Mouse (Mus musculus): ENCODE data around the gene Hpcal4. TPM values are rescaled to one million over a fixed set of nuclear protein-coding genes. Genes with fewer than 3 reads are reported as not detected.

The Hpcal4 gene
- total RNA-seq, 2 experiments from 2014 or later = not detected

DNA sequence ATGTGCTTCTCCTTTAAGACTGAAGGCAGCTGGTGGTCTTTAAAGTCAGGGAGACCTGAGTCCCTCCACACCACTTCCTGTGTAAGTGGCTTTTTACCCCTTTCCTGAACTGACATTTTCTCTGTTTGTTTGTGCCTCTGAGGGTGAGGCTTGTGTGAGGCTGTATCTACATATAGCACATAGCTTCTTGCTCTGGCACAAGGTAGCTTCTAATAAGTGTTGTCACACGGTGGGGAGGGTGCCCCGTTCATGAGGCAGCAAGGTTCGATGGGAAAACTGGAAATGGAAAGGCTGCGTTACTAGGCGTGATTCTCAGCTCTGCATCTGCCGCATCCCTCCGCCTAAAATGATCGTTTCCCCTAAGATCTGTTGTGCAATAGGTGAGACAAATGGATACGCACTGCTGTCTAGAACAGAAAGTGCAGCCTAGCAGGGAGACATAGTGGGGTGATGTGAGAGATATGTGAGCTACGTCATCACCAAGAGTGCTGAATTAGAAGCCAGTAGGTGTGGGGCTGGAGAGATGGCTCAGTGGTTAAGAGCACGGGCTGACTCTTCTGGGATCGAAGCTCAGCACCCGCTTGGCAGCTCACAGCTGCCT lies 53.5 kb downstream of the Hpcal4 start:
- ATAC-seq (replicated peaks; ENCODE audit: low FRiP score, poor library complexity, severe bottlenecking) = no peak

DNA sequence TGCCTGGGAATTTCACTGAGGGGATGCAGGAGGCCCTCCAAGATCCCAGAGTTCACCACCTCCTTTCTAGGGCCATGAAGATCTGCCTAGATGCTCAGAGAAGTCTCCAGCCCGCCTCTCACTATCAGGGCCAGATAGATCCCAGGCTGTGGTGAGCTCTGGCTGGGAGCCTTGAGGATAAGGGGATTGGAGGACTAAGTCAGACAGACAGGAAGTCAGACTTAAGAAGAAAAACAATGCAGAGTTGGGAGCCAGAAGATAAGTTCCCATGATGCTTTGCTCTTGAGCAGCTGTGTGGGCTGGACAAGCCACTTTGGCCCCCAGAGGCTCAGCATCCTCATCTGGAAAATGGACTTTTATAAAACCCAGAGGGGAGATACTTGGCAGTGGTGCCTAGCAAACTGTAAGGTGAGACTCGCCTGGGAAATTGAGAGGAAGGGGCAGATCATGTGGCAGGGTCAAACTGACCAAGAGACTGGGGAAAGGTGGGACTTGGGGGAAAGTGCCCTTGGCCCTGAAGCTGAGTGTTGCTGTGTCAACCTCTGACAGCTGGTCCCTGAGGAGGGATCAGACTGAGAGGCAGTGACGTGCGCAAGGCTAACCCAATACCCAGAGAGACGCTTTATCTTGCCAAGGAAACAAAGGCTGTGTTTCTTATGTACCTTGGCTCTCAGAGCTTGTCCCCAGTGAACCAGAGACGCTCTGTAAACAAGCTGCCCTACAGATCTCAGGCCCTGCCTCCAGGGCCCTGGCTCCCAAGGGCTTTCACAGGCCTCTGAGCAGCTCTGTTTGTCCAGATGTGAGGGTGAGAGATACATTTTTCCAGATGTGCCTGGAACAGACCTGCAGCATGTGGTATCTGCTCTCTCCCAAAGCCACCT lies 54.6 kb downstream of the Hpcal4 start:
- ATAC-seq (replicated peaks; ENCODE audit: low FRiP score, poor library complexity, severe bottlenecking) = no peak

DNA sequence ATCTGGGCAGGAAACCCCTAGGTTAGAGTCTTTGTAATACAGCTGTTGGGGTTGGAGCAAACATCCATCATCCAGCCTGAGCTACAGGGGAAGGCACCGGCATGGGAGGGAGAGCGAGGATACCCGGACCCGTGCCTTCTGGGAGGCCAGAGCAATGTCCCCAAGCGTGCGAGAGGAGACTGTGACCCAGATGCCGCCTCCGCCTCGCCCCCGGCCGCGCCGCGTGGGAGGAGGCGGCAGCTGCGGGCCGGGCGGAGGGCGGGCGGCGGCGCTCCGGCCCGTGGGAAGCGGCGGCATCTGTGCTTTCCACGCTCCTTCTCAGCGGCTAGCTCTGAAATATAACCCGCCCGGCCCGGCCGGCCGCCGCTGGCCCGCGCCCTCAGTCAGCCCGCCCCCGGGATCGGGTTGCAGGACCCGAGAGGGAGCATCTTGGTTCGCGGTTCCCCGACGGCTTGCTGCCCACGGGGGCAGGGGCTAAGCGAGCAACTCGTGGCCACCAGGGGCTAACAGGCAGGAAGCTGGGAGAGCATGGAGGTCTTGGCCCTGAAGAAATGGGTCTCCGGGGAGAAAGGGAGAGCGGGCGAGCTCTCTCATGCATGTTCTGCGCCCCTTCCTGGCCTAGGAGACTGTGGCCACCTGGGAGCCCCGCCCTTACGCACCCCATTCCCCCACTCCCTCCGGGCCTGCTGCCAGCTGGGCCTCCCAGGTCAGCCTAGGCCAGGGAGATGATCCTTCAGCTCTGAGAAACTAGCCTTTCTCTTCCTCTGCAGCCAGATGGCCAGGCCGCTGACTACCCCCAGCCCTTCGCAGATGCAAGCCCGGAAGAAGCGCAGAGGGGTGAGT lies 56.6 kb downstream of the Hpcal4 start:
- no peak for ATAC-seq (replicated peaks; ENCODE audit: low FRiP score, poor library complexity, severe bottlenecking)

Other genes starting within 250 kb of the Hpcal4 start
- not detected in 2 replicates for gene Mfsd2a, start 222.0 kb upstream of the Hpcal4 start, total RNA-seq (2015; ENCODE audit: low replicate concordance)
- not detected in 2 replicates for gene Mfsd2a, start 222.0 kb upstream of the Hpcal4 start, total RNA-seq (2017; ENCODE audit: low replicate concordance)
- gene Mycl, start 187.6 kb upstream of the Hpcal4 start, total RNA-seq (2015; ENCODE audit: low replicate concordance) = 1.7 TPM in 1 of 2 replicates, not detected in the other
- 0.56 and 2.5 TPM in 2 replicates for gene Mycl, start 187.6 kb upstream of the Hpcal4 start, total RNA-seq (2017; ENCODE audit: low replicate concordance)
- gene Trit1, start 166.6 kb upstream of the Hpcal4 start, total RNA-seq (2015; ENCODE audit: low replicate concordance) = 3.5 and 5.0 TPM in 2 replicates
- gene Trit1, start 166.6 kb upstream of the Hpcal4 start, total RNA-seq (2017; ENCODE audit: low replicate concordance) = 2.0 and 3.2 TPM in 2 replicates
- gene Bmp8b, start 78.1 kb upstream of the Hpcal4 start, total RNA-seq (2015; ENCODE audit: low replicate concordance) = 0.19 TPM in 1 of 2 replicates, not detected in the other
- gene Bmp8b, start 78.1 kb upstream of the Hpcal4 start, total RNA-seq (2017; ENCODE audit: low replicate concordance) = 0.28 TPM in 1 of 2 replicates, not detected in the other
- gene Oxct2b, start 67.0 kb upstream of the Hpcal4 start, total RNA-seq (2015; ENCODE audit: low replicate concordance) = not detected in 2 replicates
- gene Oxct2b, start 67.0 kb upstream of the Hpcal4 start, total RNA-seq (2017; ENCODE audit: low replicate concordance) = not detected in 2 replicates
- 5.2 and 5.6 TPM in 2 replicates for gene Ppie, start 43.3 kb upstream of the Hpcal4 start, total RNA-seq (2015; ENCODE audit: low replicate concordance)
- gene Ppie, start 43.3 kb upstream of the Hpcal4 start, total RNA-seq (2017; ENCODE audit: low replicate concordance) = 4.3 and 15.4 TPM in 2 replicates
- gene Nt5c1a, start 18.3 kb downstream of the Hpcal4 start, total RNA-seq (2015; ENCODE audit: low replicate concordance) = not detected in 2 replicates
- gene Nt5c1a, start 18.3 kb downstream of the Hpcal4 start, total RNA-seq (2017; ENCODE audit: low replicate concordance) = not detected in 2 replicates
- gene Heyl, start 50.3 kb downstream of the Hpcal4 start, total RNA-seq (2015; ENCODE audit: low replicate concordance) = 0.21 TPM in 1 of 2 replicates, not detected in the other
- gene Heyl, start 50.3 kb downstream of the Hpcal4 start, total RNA-seq (2017; ENCODE audit: low replicate concordance) = not detected in 2 replicates
- 139 and 182 TPM in 2 replicates for gene Pabpc4, start 79.1 kb downstream of the Hpcal4 start, total RNA-seq (2015; ENCODE audit: low replicate concordance)
- gene Pabpc4, start 79.1 kb downstream of the Hpcal4 start, total RNA-seq (2017; ENCODE audit: low replicate concordance) = 218 and 250 TPM in 2 replicates
- not detected in 2 replicates for gene Oxct2a, start 140.4 kb downstream of the Hpcal4 start, total RNA-seq (2015; ENCODE audit: low replicate concordance)
- not detected in 2 replicates for gene Oxct2a, start 140.4 kb downstream of the Hpcal4 start, total RNA-seq (2017; ENCODE audit: low replicate concordance)
- gene Bmp8a, start 160.0 kb downstream of the Hpcal4 start, total RNA-seq (2015; ENCODE audit: low replicate concordance) = not detected in 2 replicates
- gene Bmp8a, start 160.0 kb downstream of the Hpcal4 start, total RNA-seq (2017; ENCODE audit: low replicate concordance) = not detected in 2 replicates